Mouse (Mus musculus): ENCODE data around the gene Tars2. TPM values are rescaled to one million over a fixed set of nuclear protein-coding genes. Genes with fewer than 3 reads are reported as not detected.
"Not testable (repeated sequence)": the region's sequence is repeated elsewhere in the genome, so short reads cannot be mapped to it uniquely, and the experiment has no call there.

Tars2 gene
- total RNA-seq, 4 experiments from 2014 or later = 36.2 to 40.6 (median 37.4) TPM

DNA sequence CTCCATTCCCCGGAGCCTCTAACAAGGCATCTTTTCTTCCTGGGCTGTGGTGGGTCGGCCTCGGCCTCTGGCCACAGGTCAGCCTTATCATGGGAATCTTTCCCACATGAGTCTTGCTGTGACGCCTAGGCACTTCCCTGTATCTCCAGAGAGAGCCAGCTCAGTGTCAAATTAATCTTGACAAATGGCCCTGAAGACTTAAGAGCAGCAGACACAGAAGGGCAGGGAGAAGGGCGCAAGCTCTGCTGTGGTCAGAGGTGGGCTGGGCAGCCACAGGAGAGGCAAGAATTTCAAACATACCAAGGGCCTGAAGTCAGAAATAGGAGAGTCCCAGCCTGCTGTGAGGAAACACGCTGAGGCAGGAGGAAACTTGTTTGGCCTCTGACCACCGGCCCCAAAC, 63.6 kb downstream of the Tars2 start:
- no peak for DNase-seq (ENCODE audit: low spot score in 2 of 2)

DNA sequence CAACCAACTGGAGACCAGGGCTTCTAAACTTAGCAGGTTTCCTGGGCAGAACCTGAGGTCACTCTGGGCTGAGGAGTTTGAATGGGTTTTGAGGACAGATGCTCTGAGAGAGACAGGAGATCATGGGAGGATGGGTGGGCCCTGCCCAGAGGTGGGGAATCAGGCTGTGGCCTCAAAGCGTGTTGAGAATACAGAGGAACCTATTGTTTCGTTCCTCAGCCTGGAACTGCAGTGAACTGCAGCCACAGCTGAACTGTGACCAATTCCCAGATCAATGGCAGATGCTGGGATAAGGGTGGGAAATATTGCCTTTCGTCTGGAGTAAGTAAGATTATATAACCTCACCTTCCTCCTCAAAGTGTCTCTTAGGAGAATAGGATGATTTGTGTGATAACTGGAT, 64.2 kb downstream of the Tars2 start:
- DNase-seq (ENCODE audit: low spot score in 2 of 2) = no peak

DNA sequence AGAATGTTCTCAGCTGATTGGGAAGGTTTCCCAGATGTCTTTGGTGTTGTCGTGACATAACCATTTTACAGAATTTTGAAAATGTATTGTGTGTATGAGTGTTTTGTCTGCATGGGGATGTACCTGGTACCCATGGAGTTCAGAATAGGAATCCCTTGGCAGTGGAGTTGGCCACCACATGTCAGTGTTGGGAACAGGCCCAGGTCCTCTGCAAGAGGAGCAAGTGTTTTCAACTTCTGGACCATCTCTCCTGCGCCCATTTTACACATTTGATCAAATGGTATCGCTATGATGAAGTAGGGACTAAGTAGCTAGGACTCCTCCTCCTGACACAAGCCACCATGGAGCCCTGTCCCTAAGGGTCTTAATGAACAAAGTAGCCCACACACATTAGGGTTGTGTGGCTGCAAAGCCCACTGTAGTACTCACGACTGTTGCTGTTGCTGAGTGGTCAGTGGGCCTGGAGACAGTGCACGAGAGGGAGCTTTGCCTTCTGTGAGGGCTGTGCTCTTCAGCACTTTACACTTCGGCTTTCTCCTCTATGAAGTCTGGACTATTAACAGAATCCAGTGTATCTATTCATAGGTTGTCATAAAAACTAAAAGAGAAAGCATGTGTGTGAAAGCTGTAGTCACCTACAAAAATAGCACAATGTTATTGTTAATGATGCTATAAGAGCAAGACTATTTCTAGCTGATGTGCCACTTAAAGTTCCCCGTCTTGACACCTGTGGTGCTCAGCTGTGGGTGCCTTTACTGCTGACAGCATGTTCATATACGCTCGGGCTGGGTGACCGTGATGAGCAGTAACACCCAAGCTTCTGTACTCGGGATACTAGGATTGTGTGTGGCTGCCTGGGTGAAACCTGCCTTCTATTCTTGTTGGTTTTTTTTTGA, 65.0 kb downstream of the Tars2 start:
- no peak for DNase-seq (ENCODE audit: low spot score in 2 of 2)

DNA sequence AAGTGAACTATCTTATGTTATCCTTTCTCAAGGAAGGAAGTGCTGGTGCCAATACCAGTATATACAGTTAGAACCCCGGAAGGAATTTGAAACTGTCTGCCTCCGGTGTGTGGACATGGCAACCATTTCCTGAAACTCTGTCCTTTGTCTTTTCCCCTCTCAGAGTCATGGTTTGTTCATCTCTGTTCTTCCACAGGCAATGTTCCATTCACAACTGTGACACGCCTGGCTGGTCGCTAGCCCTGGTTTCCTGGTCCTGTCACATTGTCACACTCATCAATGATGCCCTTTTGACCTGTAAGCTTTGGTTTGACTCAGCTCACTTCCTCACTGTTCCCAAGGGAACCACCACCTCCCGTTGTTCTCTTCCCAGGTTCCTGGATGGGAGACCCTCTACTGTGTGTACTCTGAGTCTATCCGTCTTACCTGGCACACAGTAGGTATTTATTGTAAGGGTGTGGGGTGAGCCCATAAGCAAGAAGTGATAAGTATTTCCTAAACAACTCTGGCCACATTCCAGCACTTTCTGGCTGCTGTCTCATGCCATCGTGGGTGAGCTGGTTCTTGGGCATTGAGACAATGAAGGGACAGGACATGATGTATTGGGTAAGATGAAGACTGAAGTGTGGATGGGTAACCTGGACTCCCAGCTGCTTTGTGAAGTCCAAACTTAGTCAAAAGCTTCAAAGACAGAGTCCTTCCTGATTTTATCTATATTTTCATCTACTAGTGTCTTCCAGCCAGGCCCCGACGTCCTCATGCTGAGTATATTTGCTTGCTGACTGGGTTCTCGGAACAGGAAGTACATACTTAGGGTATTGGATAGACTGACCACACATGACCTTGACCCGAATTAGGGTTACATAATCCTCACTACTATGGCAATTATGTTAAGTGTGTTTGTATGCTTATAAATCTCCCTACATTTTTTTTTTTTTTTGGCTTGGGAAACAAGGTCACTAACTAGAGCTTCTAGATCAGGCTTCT, 65.9 kb downstream of the Tars2 start:
- DNase-seq (ENCODE audit: low spot score in 2 of 2) = no peak

DNA sequence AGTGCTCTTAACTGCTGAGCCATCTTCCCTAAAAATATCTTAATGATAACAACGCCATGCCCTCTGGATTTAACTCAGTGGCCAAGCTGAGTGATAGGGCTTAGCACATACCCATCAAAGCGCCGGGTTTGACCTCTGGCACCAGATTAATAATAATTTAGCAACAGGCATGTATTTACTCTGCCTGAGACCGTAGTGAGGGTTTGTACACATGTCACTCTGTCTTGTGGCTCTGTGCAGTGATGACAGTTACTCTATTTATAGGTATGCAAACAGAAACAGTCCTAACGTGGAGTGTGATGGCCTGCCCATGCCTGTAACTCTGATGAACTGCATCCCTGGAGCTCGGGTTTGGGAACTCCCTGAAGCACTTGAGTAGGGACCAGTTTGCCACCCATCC, 67.3 kb downstream of the Tars2 start:
- no peak for DNase-seq (ENCODE audit: low spot score in 2 of 2)

DNA sequence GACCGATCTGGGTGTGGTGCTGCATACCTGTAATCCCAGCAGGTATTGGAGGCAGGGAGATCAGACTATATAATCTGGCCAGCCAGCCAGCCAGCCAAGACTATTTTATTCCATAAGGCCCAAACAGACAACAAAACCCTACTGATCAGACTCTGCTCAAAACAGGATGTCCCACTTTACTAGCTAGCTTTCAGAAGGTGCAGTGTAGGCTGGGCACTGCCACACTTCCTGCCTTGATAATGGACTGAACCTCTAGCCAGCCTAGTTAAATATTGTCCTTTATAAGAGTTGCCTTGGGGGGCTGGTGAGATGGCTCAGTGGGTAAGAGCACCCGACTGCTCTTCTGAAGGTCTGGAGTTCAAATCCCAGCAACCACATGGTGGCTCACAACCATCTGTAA, 69.5 kb downstream of the Tars2 start:
- not testable (repeated sequence) for DNase-seq (ENCODE audit: low spot score in 2 of 2)

Small RNA genes within 50 kb of the gene (microRNA-seq; reads per million reads assigned to microRNA genes)
- gene Mir7014 = 0 to 0.63 reads per million in 2 experiments

Other genes starting within 250 kb of the Tars2 start
- 100 to 1,000 TPM in 2 of 4 experiments, 10 to 100 TPM in 2; 59.3 to 341 (median 163) TPM for gene Ctss, start 233.4 kb downstream of the Tars2 start, total RNA-seq (2022)
- gene Hormad1, start 200.5 kb downstream of the Tars2 start, total RNA-seq (2022) = not detected
- gene Golph3l, start 171.3 kb downstream of the Tars2 start, total RNA-seq (2022) = 10 to 100 TPM; 18.5 to 24.5 (median 21.0) TPM
- 100 to 1,000 TPM; 322 to 333 (median 327) TPM for gene Ensa, start 135.2 kb downstream of the Tars2 start, total RNA-seq (2022)
- gene Mcl1, start 101.4 kb downstream of the Tars2 start, total RNA-seq (2022) = 10 to 100 TPM; 47.2 to 59.6 (median 54.3) TPM
- 10 to 100 TPM in 3 of 4 experiments, 1 to 10 TPM in 1; 9.4 to 12.9 (median 11.4) TPM for gene Adamtsl4, start 72.3 kb downstream of the Tars2 start, total RNA-seq (2022)
- gene Ecm1, start 20.6 kb downstream of the Tars2 start, total RNA-seq (2022) = 10 to 100 TPM; 10.2 to 13.3 (median 11.7) TPM
- 10 to 100 TPM; 60.1 to 68.9 (median 62.8) TPM for gene Rprd2, start 58.7 kb upstream of the Tars2 start, total RNA-seq (2022)
- 10 to 100 TPM; 25.2 to 36.6 (median 36.3) TPM for gene Prpf3, start 95.7 kb upstream of the Tars2 start, total RNA-seq (2022)
- 100 to 1,000 TPM; 139 to 170 (median 151) TPM for gene Mrps21, start 111.3 kb upstream of the Tars2 start, total RNA-seq (2022)
- gene Ciart, start 122.0 kb upstream of the Tars2 start, total RNA-seq (2022) = 10 to 100 TPM; 27.0 to 55.7 (median 48.4) TPM
- 10 to 100 TPM in 1 of 4 experiments, 1 to 10 TPM in 3; 6.0 to 14.9 (median 8.1) TPM for gene BC028528, start 131.8 kb upstream of the Tars2 start, total RNA-seq (2022)
- gene Aph1a, start 133.8 kb upstream of the Tars2 start, total RNA-seq (2022) = 10 to 100 TPM; 65.4 to 77.7 (median 72.4) TPM
- gene Car14, start 144.5 kb upstream of the Tars2 start, total RNA-seq (2022) = 10 to 100 TPM; 12.2 to 20.3 (median 14.2) TPM
- gene Anp32e, start 169.0 kb upstream of the Tars2 start, total RNA-seq (2022) = 100 to 1,000 TPM in 3 of 4 experiments, 10 to 100 TPM in 1; 95.2 to 110 (median 106) TPM
- 10 to 100 TPM; 64.0 to 86.2 (median 81.6) TPM for gene Plekho1, start 235.8 kb upstream of the Tars2 start, total RNA-seq (2022)

All from left cerebral cortex, adult 8-10 months (tissue).